Mouse (Mus musculus) MN1 (cell line): ENCODE data around the gene Ttc28.
"Not testable (repeated sequence)": the region's sequence is repeated elsewhere in the genome, so short reads cannot be mapped to it uniquely, and the experiment has no call there.

ENCODE experiments used
- DNase-seq: peaks from one replicate; pipeline ENCODE4 v3.0.0-alpha.2; 2016; ENCODE audit warnings: low spot score

Gene Ttc28

GRCm38 (mm10) chr5:111237176-111237636 is 357.6 kb downstream of the Ttc28 start:
- no peak for DNase-seq

- DNase-seq: no peak
Observed at GRCm38 (mm10) chr5:111239223-111239622, 359.6 kb downstream of the Ttc28 start.

GRCm38 (mm10) chr5:111243447-111244040 is 363.9 kb downstream of the Ttc28 start:
- DNase-seq: no peak

GRCm38 (mm10) chr5:111244061-111244460 is 364.5 kb downstream of the Ttc28 start:
- DNase-seq: no peak

- DNase-seq: no peak
Observed at GRCm38 (mm10) chr5:111247571-111248265, 368.1 kb downstream of the Ttc28 start.

- no peak for DNase-seq
Observed at GRCm38 (mm10) chr5:111252147-111252546, 372.5 kb downstream of the Ttc28 start.

GRCm38 (mm10) chr5:111254362-111254761 is 374.8 kb downstream of the Ttc28 start:
- DNase-seq: no peak

- no peak for DNase-seq
Observed at GRCm38 (mm10) chr5:111254781-111255180, 375.2 kb downstream of the Ttc28 start.

- no peak for DNase-seq
Observed at GRCm38 (mm10) chr5:111256181-111256580, 376.6 kb downstream of the Ttc28 start.

- DNase-seq: peak; percentile 74
Observed at GRCm38 (mm10) chr5:111257127-111257526, 377.5 kb downstream of the Ttc28 start.

- not testable (repeated sequence) for DNase-seq
Observed at GRCm38 (mm10) chr5:111261162-111261561, 381.6 kb downstream of the Ttc28 start.

- no peak for DNase-seq
Observed at GRCm38 (mm10) chr5:111261733-111262573, 382.4 kb downstream of the Ttc28 start.

- peak; percentile 69 for DNase-seq
Observed at GRCm38 (mm10) chr5:111262574-111263239, 383.1 kb downstream of the Ttc28 start.

GRCm38 (mm10) chr5:111263370-111263769 is 383.8 kb downstream of the Ttc28 start:
- DNase-seq: peak; percentile 56

- no peak for DNase-seq
Observed at GRCm38 (mm10) chr5:111264488-111264887, 384.9 kb downstream of the Ttc28 start.

- DNase-seq: no peak
Observed at GRCm38 (mm10) chr5:111266658-111267057, 387.1 kb downstream of the Ttc28 start.

GRCm38 (mm10) chr5:111267100-111267499 is 387.5 kb downstream of the Ttc28 start:
- no peak for DNase-seq

- DNase-seq: no peak
Observed at GRCm38 (mm10) chr5:111268852-111269251, 389.2 kb downstream of the Ttc28 start.

- peak; percentile 79 for DNase-seq
Observed at GRCm38 (mm10) chr5:111269613-111270205, 390.1 kb downstream of the Ttc28 start.

GRCm38 (mm10) chr5:111270246-111271002 is 390.8 kb downstream of the Ttc28 start:
- DNase-seq: no peak

- peak; percentile 72 for DNase-seq
Observed at GRCm38 (mm10) chr5:111273589-111273988, 394.0 kb downstream of the Ttc28 start.
